Mouse (Mus musculus): Measurements from ENCODE around the gene Hs2st1. TPM values are rescaled to one million over a fixed set of nuclear protein-coding genes. Genes with fewer than 3 reads are reported as not detected.

Gene Hs2st1
- polyA plus RNA-seq, 1 experiment from 2014 or later = 16.9 TPM

GRCm38 (mm10) chr3:144580281-144580680 lies 10.3 kb upstream of the Hs2st1 start:
- peaks cover 49% of the 10 kb centered on the region for H3K36me3 ChIP-seq (ENCODE audit: control insufficient read depth, insufficient read depth, low read length)
- H3K4me2 ChIP-seq (replicated peaks; ENCODE audit: low read depth, low read length) = no peak overlapping the region
- H3K27ac ChIP-seq (ENCODE audit: low read depth, low read length) = no peak overlapping the region
- no peaks in the 10 kb centered on the region for H3K9me3 ChIP-seq (ENCODE audit: control insufficient read depth, low read length)
- no peak overlapping the region for H3K9ac ChIP-seq (ENCODE audit: low read depth, low read length)
- WGBS = 75% methylated on average over 7 of the region's 7 CpGs
- ATAC-seq (ENCODE audit: low FRiP score, low TSS enrichment) = no peak
- H3K4me3 ChIP-seq (ENCODE audit: low read length) = no peak overlapping the region
- peaks cover 11% of the 10 kb centered on the region; the same call in 1 of the 2 replicates for H3K4me1 ChIP-seq (ENCODE audit: control insufficient read depth, insufficient read depth, low read length)
- no peaks in the 10 kb centered on the region for H3K27me3 ChIP-seq (ENCODE audit: control insufficient read depth, insufficient read depth, low read length)

- H3K27me3 ChIP-seq (ENCODE audit: control insufficient read depth, insufficient read depth, low read length) = no peaks in the 10 kb centered on the region
- no peak for ATAC-seq (ENCODE audit: low FRiP score, low TSS enrichment)
- H3K9ac ChIP-seq (ENCODE audit: low read depth, low read length) = no peak overlapping the region
- peaks cover 51% of the 10 kb centered on the region for H3K36me3 ChIP-seq (ENCODE audit: control insufficient read depth, insufficient read depth, low read length)
- H3K27ac ChIP-seq (ENCODE audit: low read depth, low read length) = no peak overlapping the region
- WGBS = 82% methylated on average over 5 of the region's 5 CpGs
- no peak overlapping the region for H3K4me2 ChIP-seq (replicated peaks; ENCODE audit: low read depth, low read length)
- H3K4me1 ChIP-seq (ENCODE audit: control insufficient read depth, insufficient read depth, low read length) = peaks cover 12% of the 10 kb centered on the region; the same call in 1 of the 2 replicates
- no peaks in the 10 kb centered on the region for H3K9me3 ChIP-seq (ENCODE audit: control insufficient read depth, low read length)
- H3K4me3 ChIP-seq (ENCODE audit: low read length) = no peak overlapping the region
Measured at GRCm38 (mm10) chr3:144579796-144580195, 9.8 kb upstream of the Hs2st1 start.

DNA sequence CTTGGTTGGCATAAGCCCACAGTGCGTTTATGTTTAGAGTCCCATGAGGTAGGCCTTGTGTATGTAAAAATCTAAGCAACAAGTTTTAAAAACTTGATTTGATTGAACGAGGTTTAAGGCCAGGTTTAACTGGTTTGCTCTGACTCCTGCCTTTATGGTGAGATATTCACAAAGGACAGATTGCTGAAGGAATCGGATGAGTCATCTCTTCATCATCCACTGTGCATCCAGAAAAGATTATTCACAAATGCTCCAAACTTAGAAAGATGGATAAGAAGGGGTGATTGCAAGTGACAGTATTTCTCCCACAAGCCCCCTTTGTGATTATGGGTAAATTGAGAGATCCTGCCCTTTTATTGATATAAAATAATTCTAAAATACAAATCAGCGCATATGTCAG lies 8.9 kb upstream of the Hs2st1 start:
- WGBS = 95% methylated on average over 4 of the region's 4 CpGs
- ATAC-seq (ENCODE audit: low FRiP score, low TSS enrichment) = no peak
- Histone ChIP-seq H3K4me3 (ENCODE audit: low read length) (no peak overlapping the region), H3K4me2 (replicated peaks; ENCODE audit: low read depth, low read length) (no peak overlapping the region), H3K9ac (ENCODE audit: low read depth, low read length) (no peak overlapping the region), H3K4me1 (ENCODE audit: control insufficient read depth, insufficient read depth, low read length) (peaks cover 13% of the 10 kb centered on the region; the same call in 1 of the 2 replicates), H3K9me3 (ENCODE audit: control insufficient read depth, low read length) (no peaks in the 10 kb centered on the region), H3K27ac (ENCODE audit: low read depth, low read length) (no peak overlapping the region), H3K27me3 (ENCODE audit: control insufficient read depth, insufficient read depth, low read length) (no peaks in the 10 kb centered on the region), H3K36me3 (ENCODE audit: control insufficient read depth, insufficient read depth, low read length) (peaks cover 58% of the 10 kb centered on the region)

DNA sequence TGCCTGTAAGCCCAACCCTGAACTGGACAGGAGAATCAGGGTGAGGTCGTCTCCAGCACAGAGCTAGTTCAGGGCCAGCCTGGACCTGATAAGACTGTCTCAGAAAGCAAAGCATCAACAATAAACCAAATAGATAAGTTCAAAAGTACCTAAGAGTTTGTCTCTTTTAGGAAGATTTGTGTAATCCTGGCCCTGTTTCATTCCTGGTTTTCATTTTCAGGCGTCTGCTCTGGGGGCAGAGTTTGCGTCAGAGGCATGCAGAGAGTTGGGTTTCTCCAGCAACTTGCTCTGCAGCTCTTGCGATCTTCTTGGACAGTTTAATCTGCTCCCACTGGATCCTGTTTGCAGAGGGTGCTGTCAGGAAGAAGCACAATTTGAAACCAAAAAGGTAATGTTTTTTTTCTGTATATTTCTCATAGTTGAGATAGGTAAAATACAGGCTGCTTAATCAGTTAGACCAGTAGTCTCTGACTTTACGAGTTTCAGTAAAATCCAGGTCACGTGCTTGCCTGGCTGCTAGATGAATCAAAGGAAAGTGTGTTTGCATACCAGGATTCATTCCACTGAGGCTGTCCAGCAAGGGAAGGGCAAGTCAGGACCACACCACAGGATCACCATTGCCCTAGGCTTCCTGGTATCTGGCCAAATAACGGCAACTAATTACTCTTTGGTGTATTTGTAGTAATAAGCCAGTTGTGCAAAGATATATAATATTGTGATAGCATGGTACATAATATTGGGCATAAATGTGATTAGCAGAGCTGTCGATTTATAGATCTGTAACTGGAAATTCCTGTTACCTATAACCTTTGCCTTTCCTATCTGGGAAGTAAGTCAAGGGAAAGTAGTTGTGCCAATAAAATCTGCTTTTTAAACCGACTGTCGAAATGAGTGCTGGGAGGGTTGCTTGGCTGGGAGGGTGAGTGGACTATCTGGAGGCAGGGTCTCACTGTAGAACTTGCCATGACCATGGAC lies 7.7 kb upstream of the Hs2st1 start:
- H3K27me3 ChIP-seq (ENCODE audit: control insufficient read depth, insufficient read depth, low read length) = no peaks in the 10 kb centered on the region
- WGBS = 83% methylated on average over 10 of the region's 10 CpGs
- ATAC-seq (ENCODE audit: low FRiP score, low TSS enrichment) = no peak
- H3K4me1 ChIP-seq (ENCODE audit: control insufficient read depth, insufficient read depth, low read length) = peaks cover 14% of the 10 kb centered on the region; the same call in 1 of the 2 replicates
- no peak overlapping the region for H3K4me2 ChIP-seq (replicated peaks; ENCODE audit: low read depth, low read length)
- H3K9ac ChIP-seq (ENCODE audit: low read depth, low read length) = no peak overlapping the region
- H3K4me3 ChIP-seq (ENCODE audit: low read length) = no peak overlapping the region
- H3K9me3 ChIP-seq (ENCODE audit: control insufficient read depth, low read length) = no peaks in the 10 kb centered on the region
- peaks cover 60% of the 10 kb centered on the region for H3K36me3 ChIP-seq (ENCODE audit: control insufficient read depth, insufficient read depth, low read length)
- no peak overlapping the region for H3K27ac ChIP-seq (ENCODE audit: low read depth, low read length)

DNA sequence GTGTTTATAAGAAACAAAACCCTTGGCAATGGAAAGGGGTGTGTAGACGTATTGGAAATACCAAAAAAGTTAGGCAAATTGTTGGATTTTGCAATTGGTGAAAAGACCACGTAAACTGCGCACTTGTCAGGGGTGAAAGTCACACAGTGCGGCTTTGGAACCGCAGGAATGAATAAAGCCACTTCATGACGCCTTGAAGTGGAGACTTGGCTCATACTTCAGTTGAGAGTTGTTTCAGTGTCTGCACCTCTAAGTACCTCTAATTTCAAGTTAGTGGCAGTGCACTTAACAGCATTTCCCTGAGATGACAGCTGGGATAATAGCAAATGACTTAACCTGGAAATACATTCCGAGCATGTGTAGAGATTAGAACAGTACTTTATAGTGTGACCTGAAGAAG lies 4.3 kb upstream of the Hs2st1 start:
- 97% methylated on average over 7 of the region's 7 CpGs for WGBS
- Histone ChIP-seq H3K9ac (ENCODE audit: low read depth, low read length) (no peak overlapping the region), H3K4me1 (ENCODE audit: control insufficient read depth, insufficient read depth, low read length) (peaks cover 15% of the 10 kb centered on the region), H3K27me3 (ENCODE audit: control insufficient read depth, insufficient read depth, low read length) (no peaks in the 10 kb centered on the region), H3K9me3 (ENCODE audit: control insufficient read depth, low read length) (no peaks in the 10 kb centered on the region), H3K36me3 (ENCODE audit: control insufficient read depth, insufficient read depth, low read length) (peaks cover 43% of the 10 kb centered on the region), H3K4me2 (replicated peaks; ENCODE audit: low read depth, low read length) (no peak overlapping the region), H3K4me3 (ENCODE audit: low read length) (no peak overlapping the region), H3K27ac (ENCODE audit: low read depth, low read length) (no peak overlapping the region)
- ATAC-seq (ENCODE audit: low FRiP score, low TSS enrichment) = no peak

DNA sequence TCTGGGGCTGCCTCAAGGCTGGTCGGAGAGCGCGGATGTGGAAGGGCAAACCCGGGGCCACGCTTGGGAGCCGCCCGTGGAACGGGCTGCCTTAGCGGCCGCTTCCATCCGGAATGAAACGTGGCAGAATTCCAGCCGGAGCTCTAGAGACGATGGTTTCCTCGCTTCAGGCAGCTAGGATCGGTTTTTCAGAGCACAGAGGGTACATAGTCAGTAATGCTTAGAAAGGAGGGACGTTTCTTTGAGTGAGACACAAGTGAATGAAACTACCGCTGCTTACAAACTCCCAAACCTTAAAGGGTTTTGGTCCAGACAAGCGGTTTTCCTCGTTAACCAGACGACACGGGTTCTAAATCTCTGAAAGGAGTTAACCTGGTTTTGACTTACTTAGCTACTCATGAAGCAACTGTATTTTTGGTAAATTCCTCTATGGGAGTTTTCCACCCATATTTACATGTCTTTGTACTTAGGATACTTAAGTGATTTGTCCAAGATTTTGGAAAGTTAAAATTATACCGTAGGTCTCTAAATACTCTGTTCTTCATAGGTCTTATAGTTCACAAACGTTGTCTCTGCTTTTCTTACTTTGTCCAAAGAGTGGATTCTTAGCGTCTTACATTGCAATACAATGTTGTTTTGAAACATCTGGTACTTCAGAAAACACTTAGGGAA lies 971 bp upstream of the Hs2st1 start:
- peak overlapping the region; percentile 46 for H3K4me2 ChIP-seq (replicated peaks; ENCODE audit: low read depth, low read length)
- no peaks in the 10 kb centered on the region for H3K27me3 ChIP-seq (ENCODE audit: control insufficient read depth, insufficient read depth, low read length)
- H3K4me1 ChIP-seq (ENCODE audit: control insufficient read depth, insufficient read depth, low read length) = peaks cover 19% of the 10 kb centered on the region
- peak overlapping the region; percentile 79 for H3K4me3 ChIP-seq (ENCODE audit: low read length)
- peak overlapping the region; percentile 79 for H3K27ac ChIP-seq (ENCODE audit: low read depth, low read length)
- ATAC-seq (ENCODE audit: low FRiP score, low TSS enrichment) = no peak
- peaks cover 23% of the 10 kb centered on the region; the same call in 1 of the 2 replicates for H3K36me3 ChIP-seq (ENCODE audit: control insufficient read depth, insufficient read depth, low read length)
- H3K9ac ChIP-seq (ENCODE audit: low read depth, low read length) = peak overlapping the region; percentile 76
- under 1% methylated on average over 25 of the region's 25 CpGs for WGBS
- H3K9me3 ChIP-seq (ENCODE audit: control insufficient read depth, low read length) = no peaks in the 10 kb centered on the region

- Histone ChIP-seq H3K9me3 (ENCODE audit: control insufficient read depth, low read length) (no peaks in the 10 kb centered on the region), H3K9ac (ENCODE audit: low read depth, low read length) (peak overlapping the region; percentile 91), H3K27me3 (ENCODE audit: control insufficient read depth, insufficient read depth, low read length) (no peaks in the 10 kb centered on the region), H3K4me1 (ENCODE audit: control insufficient read depth, insufficient read depth, low read length) (peaks cover 17% of the 10 kb centered on the region), H3K4me2 (replicated peaks; ENCODE audit: low read depth, low read length) (peak overlapping the region; percentile 93), H3K27ac (ENCODE audit: low read depth, low read length) (peak overlapping the region; percentile 72), H3K36me3 (ENCODE audit: control insufficient read depth, insufficient read depth, low read length) (peaks cover 17% of the 10 kb centered on the region; the same call in 1 of the 2 replicates), H3K4me3 (ENCODE audit: low read length) (peak overlapping the region; percentile 74)
- peak; percentile 34 for ATAC-seq (ENCODE audit: low FRiP score, low TSS enrichment)
- under 1% methylated on average over 39 of the region's 47 CpGs for WGBS
Measured at GRCm38 (mm10) chr3:144569401-144569971, 495 bp downstream of the Hs2st1 start.

DNA sequence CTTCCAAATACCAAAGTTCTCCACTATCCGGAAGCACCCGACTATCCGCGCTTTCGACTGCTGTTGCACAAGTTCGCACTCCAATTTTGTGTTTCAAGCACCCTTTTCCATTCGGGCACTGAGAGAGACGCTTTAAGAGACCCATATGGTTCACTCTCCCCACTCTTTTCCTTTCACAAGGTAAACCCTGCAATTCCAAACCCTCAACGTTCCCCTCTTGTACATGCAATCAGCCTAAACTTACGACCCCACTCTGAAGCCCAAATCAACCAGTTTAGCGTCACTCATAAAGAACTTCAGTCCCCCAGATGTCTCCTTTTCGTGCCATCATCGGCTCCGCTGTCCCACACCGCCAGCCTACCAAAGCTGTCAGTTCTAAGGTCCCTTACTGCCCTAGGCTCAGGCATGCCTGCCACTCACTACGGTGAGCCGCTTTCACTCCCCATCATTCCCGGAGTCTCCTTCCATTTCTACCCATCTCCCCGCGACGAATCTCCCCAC lies 1.1 kb downstream of the Hs2st1 start:
- Histone ChIP-seq H3K27me3 (ENCODE audit: control insufficient read depth, insufficient read depth, low read length) (no peaks in the 10 kb centered on the region), H3K36me3 (ENCODE audit: control insufficient read depth, insufficient read depth, low read length) (peaks cover 11% of the 10 kb centered on the region; the same call in 1 of the 2 replicates), H3K4me1 (ENCODE audit: control insufficient read depth, insufficient read depth, low read length) (peaks cover 17% of the 10 kb centered on the region), H3K9me3 (ENCODE audit: control insufficient read depth, low read length) (no peaks in the 10 kb centered on the region), H3K27ac (ENCODE audit: low read depth, low read length) (no peak overlapping the region), H3K4me3 (ENCODE audit: low read length) (peak overlapping the region; percentile 74), H3K9ac (ENCODE audit: low read depth, low read length) (peak overlapping the region; percentile 91), H3K4me2 (replicated peaks; ENCODE audit: low read depth, low read length) (peak overlapping the region; percentile 93)
- ATAC-seq (ENCODE audit: low FRiP score, low TSS enrichment) = no peak
- WGBS = under 1% methylated on average over 21 of the region's 21 CpGs

Data from kidney, embryonic 14.5 days (tissue).